Mouse (Mus musculus) megakaryocyte-erythroid progenitor cell, adult 5-6 weeks (primary cell): ENCODE measurements around the gene Zfp653. TPM values are rescaled to one million over a fixed set of nuclear protein-coding genes. Genes with fewer than 3 reads are reported as not detected.

Source experiments
- ATAC-seq: replicated peaks from 2 replicates; pipeline ENCODE4 v1.8.0; 2016; ENCODE audit warnings: mild to moderate bottlenecking, inconsistent platforms; ENCODE audit not compliant: severe bottlenecking, poor library complexity, low FRiP score, low TSS enrichment
- total RNA-seq, 2 experiments: library from RNA; stranded (forward) in 1 of 2; stranded (reverse) in 1 of 2; fragments of 200-1000, 215-1000 nt in 1 of 2; fragments of >200 nt in 1 of 2; fragmentation: Nextera tagmentation in 1 of 2; gene quantifications; 2 replicates each; pipeline ENCODE4 v1.2.3; 2014 to 2017

Zfp653 gene
- total RNA-seq, 2 experiments from 2014 or later: 9.0 to 10.0 TPM

DNA sequence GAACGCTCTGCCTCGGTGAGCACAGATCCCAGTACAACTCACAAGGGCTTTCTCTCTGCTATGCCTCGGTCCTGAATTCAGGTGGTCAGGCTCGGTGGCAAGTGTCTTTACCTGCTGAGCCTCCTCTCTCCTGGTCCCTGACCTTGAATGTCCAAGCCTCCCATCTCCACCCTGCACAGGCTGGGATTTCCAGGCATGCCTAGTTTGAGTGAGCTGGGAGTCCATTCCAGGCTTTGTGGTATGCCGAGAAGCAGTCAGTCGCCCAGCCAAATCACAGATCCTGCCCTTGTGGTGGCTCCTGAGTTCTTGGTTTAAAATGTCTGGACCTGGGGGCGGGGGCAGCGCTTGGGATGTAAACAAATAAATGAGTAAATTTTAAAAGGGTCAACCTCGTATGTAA lies 23.8 kb downstream of the Zfp653 start:
- ATAC-seq: no peak

GRCm38 (mm10) chr9:22041832-22042231 lies 29.3 kb downstream of the Zfp653 start:
- no peak for ATAC-seq

GRCm38 (mm10) chr9:22037826-22038225 lies 33.4 kb downstream of the Zfp653 start:
- ATAC-seq: no peak

DNA sequence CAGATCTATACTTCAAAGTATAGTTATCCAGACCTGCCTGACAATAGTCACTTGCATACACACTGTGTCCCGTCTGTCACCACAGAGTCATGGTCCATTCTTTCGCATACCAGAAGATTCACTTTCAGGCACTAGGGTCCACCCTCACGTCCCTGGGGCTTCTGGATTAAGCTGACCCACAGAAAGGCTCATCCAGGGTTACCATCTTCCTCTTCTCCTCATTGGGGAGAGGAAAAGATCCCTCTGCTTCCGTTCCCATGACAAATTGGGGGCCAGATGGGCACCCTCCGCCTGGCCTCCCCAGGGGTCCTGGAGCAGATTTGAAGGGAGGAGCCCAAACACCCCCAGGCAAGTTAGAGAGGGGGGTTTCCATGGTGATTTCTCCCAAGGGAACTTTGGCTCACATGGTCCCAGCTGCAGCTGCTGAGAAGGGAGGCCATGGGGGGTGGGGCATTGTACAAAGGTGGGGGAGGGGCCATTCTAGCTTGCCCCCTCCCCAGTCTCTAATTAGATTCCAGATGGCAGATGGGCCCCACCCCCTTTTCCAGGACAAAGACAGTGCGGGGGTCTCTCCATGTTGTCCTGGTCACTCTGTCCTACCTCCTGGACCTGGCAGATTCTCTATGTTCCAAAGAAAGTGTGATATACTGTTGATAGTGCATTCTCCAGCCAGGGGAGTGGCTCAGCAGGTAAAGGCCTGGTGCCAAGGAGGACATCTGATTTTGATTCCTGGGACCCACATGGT lies 35.7 kb downstream of the Zfp653 start:
- ATAC-seq: no peak

DNA sequence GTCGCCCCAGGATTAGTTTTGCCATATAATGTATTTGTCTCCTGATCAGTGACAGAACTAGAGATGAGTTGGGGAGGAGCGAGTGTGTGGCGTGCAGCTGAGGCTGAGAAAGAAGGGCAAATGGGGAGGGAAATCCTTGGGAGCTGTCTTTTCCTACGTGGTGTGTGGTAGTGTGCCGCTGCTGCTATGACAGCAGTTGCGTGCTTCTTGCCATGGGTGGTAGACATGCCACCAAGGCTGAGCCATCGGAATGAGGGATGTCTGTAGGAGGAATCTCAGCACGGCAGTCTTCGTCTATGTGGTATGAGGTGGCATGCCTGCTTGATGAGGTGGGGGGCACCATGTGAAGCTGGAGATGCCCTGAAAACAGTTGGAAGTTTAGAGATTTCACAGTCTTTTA lies 40.8 kb downstream of the Zfp653 start:
- no peak for ATAC-seq

- ATAC-seq: no peak
Observed at GRCm38 (mm10) chr9:22028467-22028866, 42.7 kb downstream of the Zfp653 start.

- no peak for ATAC-seq
Observed at GRCm38 (mm10) chr9:22024592-22024991, 46.6 kb downstream of the Zfp653 start.

GRCm38 (mm10) chr9:22017208-22017825 lies 53.9 kb downstream of the Zfp653 start:
- no peak for ATAC-seq

DNA sequence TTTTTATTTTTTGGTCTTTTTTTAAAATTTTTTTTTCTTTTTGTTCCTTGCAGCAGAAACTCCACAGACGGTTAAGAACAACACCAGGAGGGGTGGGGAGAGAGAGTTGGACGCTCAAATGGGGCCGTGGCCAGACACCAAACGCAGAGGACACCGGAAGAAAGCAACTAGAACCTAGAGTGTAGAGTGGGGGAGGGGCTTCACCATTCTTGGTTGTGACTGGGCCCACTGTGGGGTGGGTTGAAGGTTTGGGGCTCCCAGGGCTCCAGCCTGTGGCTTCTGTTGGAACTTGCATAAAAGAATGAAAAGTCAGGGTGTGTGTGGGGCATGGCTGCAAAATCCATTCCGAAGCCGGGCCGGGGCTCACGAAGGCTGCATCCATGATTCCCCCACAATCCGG lies 54.9 kb downstream of the Zfp653 start:
- ATAC-seq: no peak

- no peak for ATAC-seq
Observed at GRCm38 (mm10) chr9:22012731-22013130, 58.4 kb downstream of the Zfp653 start.

GRCm38 (mm10) chr9:22011055-22011454 lies 60.1 kb downstream of the Zfp653 start:
- ATAC-seq: no peak

Other genes starting within 250 kb of the Zfp653 start
- not detected in 2 replicates for gene Angptl8, start 235.9 kb downstream of the Zfp653 start, total RNA-seq (2014; fragmentation: Nextera tagmentation)
- not detected in 2 replicates for gene Angptl8, start 235.9 kb downstream of the Zfp653 start, total RNA-seq (2017)
- gene Dock6, start 218.7 kb downstream of the Zfp653 start, total RNA-seq (2014; fragmentation: Nextera tagmentation): 0.37 and 0.57 TPM in 2 replicates
- gene Dock6, start 218.7 kb downstream of the Zfp653 start, total RNA-seq (2017): 0.15 and 0.23 TPM in 2 replicates
- 4.9 and 8.7 TPM in 2 replicates for gene Rab3d, start 153.2 kb downstream of the Zfp653 start, total RNA-seq (2014; fragmentation: Nextera tagmentation)
- 8.1 and 8.6 TPM in 2 replicates for gene Rab3d, start 153.2 kb downstream of the Zfp653 start, total RNA-seq (2017)
- gene Ccdc159, start 143.9 kb downstream of the Zfp653 start, total RNA-seq (2014; fragmentation: Nextera tagmentation): not detected in 2 replicates
- gene Ccdc159, start 143.9 kb downstream of the Zfp653 start, total RNA-seq (2017): 0.46 TPM in 1 of 2 replicates, not detected in the other
- 9.1 and 11.4 TPM in 2 replicates for gene Tmem205, start 143.8 kb downstream of the Zfp653 start, total RNA-seq (2014; fragmentation: Nextera tagmentation)
- 4.1 and 8.5 TPM in 2 replicates for gene Tmem205, start 143.8 kb downstream of the Zfp653 start, total RNA-seq (2017)
- gene Plppr2, start 134.3 kb downstream of the Zfp653 start, total RNA-seq (2014; fragmentation: Nextera tagmentation): not detected in 2 replicates
- not detected in 2 replicates for gene Plppr2, start 134.3 kb downstream of the Zfp653 start, total RNA-seq (2017)
- gene Swsap1, start 115.6 kb downstream of the Zfp653 start, total RNA-seq (2014; fragmentation: Nextera tagmentation): 4.1 and 9.1 TPM in 2 replicates
- gene Swsap1, start 115.6 kb downstream of the Zfp653 start, total RNA-seq (2017): 1.2 and 4.8 TPM in 2 replicates
- gene Epor, start 107.9 kb downstream of the Zfp653 start, total RNA-seq (2014; fragmentation: Nextera tagmentation): 109 and 131 TPM in 2 replicates
- gene Epor, start 107.9 kb downstream of the Zfp653 start, total RNA-seq (2017): 35.2 and 48.6 TPM in 2 replicates
- not detected in 2 replicates for gene Rgl3, start 81.9 kb downstream of the Zfp653 start, total RNA-seq (2014; fragmentation: Nextera tagmentation)
- not detected in 2 replicates for gene Rgl3, start 81.9 kb downstream of the Zfp653 start, total RNA-seq (2017)
- gene Ccdc151, start 68.7 kb downstream of the Zfp653 start, total RNA-seq (2014; fragmentation: Nextera tagmentation): 1.2 TPM in 1 of 2 replicates, not detected in the other
- not detected in 2 replicates for gene Ccdc151, start 68.7 kb downstream of the Zfp653 start, total RNA-seq (2017)
- gene Prkcsh, start 68.6 kb downstream of the Zfp653 start, total RNA-seq (2014; fragmentation: Nextera tagmentation): 45.7 and 56.7 TPM in 2 replicates
- gene Prkcsh, start 68.6 kb downstream of the Zfp653 start, total RNA-seq (2017): 102 and 107 TPM in 2 replicates
- gene Elavl3, start 19.4 kb downstream of the Zfp653 start, total RNA-seq (2014; fragmentation: Nextera tagmentation): not detected in 2 replicates
- gene Elavl3, start 19.4 kb downstream of the Zfp653 start, total RNA-seq (2017): not detected in 2 replicates
- gene Gm49318, start 117 bp downstream of the Zfp653 start, total RNA-seq (2014; fragmentation: Nextera tagmentation): not detected in 2 replicates
- not detected in 2 replicates for gene Gm49318, start 117 bp downstream of the Zfp653 start, total RNA-seq (2017)
- 35.7 and 37.0 TPM in 2 replicates for gene Ecsit, start 14.1 kb upstream of the Zfp653 start, total RNA-seq (2014; fragmentation: Nextera tagmentation)
- 18.6 and 36.6 TPM in 2 replicates for gene Ecsit, start 14.1 kb upstream of the Zfp653 start, total RNA-seq (2017)
- gene Cnn1, start 27.8 kb upstream of the Zfp653 start, total RNA-seq (2014; fragmentation: Nextera tagmentation): not detected in 2 replicates
- 0.19 TPM in 1 of 2 replicates, not detected in the other for gene Cnn1, start 27.8 kb upstream of the Zfp653 start, total RNA-seq (2017)
- gene Elof1, start 45.8 kb upstream of the Zfp653 start, total RNA-seq (2014; fragmentation: Nextera tagmentation): 95.3 and 98.7 TPM in 2 replicates
- 31.1 and 51.7 TPM in 2 replicates for gene Elof1, start 45.8 kb upstream of the Zfp653 start, total RNA-seq (2017)
- 11.3 and 19.4 TPM in 2 replicates for gene Acp5, start 64.3 kb upstream of the Zfp653 start, total RNA-seq (2014; fragmentation: Nextera tagmentation)
- 2.2 and 6.5 TPM in 2 replicates for gene Acp5, start 64.3 kb upstream of the Zfp653 start, total RNA-seq (2017)
- 31.2 and 49.5 TPM in 2 replicates for gene Pigyl, start 85.5 kb upstream of the Zfp653 start, total RNA-seq (2014; fragmentation: Nextera tagmentation)
- 22.3 and 42.3 TPM in 2 replicates for gene Pigyl, start 85.5 kb upstream of the Zfp653 start, total RNA-seq (2017)
- not detected in 2 replicates for gene Zfp872, start 116.7 kb upstream of the Zfp653 start, total RNA-seq (2014; fragmentation: Nextera tagmentation)
- gene Zfp872, start 116.7 kb upstream of the Zfp653 start, total RNA-seq (2017): not detected in 2 replicates
- 50.6 and 53.6 TPM in 2 replicates for gene Zfp809, start 154.3 kb upstream of the Zfp653 start, total RNA-seq (2014; fragmentation: Nextera tagmentation)
- 34.1 and 44.6 TPM in 2 replicates for gene Zfp809, start 154.3 kb upstream of the Zfp653 start, total RNA-seq (2017)
- gene Zfp599, start 188.5 kb upstream of the Zfp653 start, total RNA-seq (2014; fragmentation: Nextera tagmentation): 6.2 and 6.3 TPM in 2 replicates
- 6.7 and 13.7 TPM in 2 replicates for gene Zfp599, start 188.5 kb upstream of the Zfp653 start, total RNA-seq (2017)
- 9.7 and 13.3 TPM in 2 replicates for gene Zfp810, start 236.3 kb upstream of the Zfp653 start, total RNA-seq (2014; fragmentation: Nextera tagmentation)
- gene Zfp810, start 236.3 kb upstream of the Zfp653 start, total RNA-seq (2017): 5.6 and 6.3 TPM in 2 replicates